Mouse (Mus musculus) hematopoietic stem cell, adult 5-6 weeks (primary cell): Measurements from ENCODE around the gene Kctd15. TPM values are rescaled to one million over a fixed set of nuclear protein-coding genes. Genes with fewer than 3 reads are reported as not detected.

Experiments used
- ATAC-seq, 2 experiments: fragments of 125-278 bp in 1 of 2; replicated peaks in 1 of 2; 2 replicates each; pipeline ENCODE4 v1.8.0; 2016 to 2017; ENCODE audit warnings: inconsistent platforms in 2 of 2, mild to moderate bottlenecking in 2 of 2, moderate number of reproducible peaks in 2 of 2, low read depth in 1 of 2, moderate TSS enrichment in 1 of 2; ENCODE audit not compliant: low FRiP score in 2 of 2, poor library complexity in 2 of 2, severe bottlenecking in 2 of 2, insufficient read depth in 1 of 2, low TSS enrichment in 1 of 2
- total RNA-seq: library from RNA; stranded (forward); fragments of 172-1452, 232-1000 nt; gene quantifications from 2 replicates; pipeline ENCODE4 v1.2.3, GENCODE M21; 2017

Kctd15 gene
- total RNA-seq, 1 experiment from 2014 or later: 1.3 TPM

DNA sequence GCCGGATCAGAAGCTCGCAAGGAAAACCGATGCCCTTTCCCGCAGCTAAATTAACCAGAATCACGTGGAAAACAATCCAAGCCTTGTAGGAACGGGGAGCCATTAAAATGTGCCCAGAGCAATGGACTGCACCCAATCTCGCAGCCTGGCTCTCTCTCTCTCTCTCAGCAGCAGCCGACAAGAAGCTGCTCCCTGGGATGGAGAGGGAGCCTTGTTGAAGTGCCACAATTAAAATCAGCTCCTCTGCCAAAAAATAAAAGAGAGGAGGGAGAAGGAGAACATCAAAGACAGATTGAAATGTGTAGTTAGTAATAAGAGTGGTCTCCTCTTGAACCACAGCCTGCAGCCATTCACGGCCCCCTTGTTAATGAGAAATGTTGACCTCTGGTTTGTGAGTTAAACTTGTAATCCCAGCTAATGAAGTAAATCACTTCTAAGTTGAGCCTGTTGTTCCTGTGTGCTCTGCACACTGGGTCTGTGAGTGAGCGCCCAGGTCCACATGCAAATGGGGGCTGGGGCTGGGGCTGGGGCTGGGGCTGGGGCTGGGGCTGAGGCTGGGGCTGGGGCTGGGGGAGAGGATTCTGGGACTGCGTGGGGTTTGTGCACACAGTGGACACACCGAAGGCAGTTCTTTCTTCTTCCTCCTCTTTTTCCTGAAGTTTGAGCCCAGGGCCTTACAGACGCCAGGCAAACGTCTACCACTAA is 59.8 kb downstream of the Kctd15 start:
- ATAC-seq: no peak

DNA sequence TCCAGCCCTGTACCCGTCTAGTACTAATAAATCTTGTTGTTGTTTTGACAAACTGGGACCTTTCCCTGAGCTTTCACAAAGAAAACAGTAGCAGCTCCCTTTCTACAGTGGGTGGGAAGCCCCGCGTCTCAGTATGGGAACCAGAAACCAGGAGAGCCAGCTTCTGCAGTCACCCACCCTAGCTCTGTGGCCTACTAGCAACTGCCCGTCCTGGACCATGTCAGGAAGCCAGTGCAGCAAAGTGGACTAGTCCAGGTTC is 61.3 kb downstream of the Kctd15 start:
- no peak for ATAC-seq

DNA sequence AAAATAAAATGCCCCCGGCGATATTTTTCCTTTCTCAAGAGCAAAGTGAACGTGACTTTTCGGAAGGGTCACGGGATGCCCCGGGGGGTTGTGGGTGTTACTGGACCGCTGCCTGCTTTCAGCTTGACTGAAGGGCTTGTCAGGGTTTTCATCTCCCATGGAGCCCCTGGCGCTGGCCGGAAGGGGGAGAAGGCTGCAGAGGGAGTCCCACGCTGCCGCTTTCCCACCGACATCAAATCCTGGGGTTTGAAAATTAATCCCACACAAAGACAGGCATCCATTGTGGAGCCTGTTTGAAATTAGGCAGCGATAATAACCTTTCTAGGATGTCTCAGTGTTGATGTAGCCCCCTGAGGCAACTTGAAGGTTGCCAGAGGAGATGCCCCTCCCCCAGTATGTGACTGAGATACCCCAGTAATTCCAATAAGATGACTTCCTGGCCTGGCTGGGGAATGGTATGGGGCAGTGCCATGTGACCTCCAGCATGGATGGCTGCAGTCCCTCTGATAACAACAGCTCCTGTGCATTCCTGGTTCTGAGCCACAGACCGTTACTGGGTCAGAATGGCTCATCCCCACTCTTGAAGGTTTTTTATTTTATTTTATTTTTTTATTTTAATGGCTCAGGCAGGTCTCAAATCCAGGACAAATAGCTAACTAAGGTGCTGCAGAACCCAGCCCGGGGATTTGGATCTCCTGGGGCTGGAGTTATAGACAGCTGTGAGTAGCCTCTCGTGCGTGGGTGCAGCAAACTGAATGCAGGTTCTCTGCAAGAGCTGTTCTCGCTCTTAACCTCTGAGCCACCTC is 61.8 kb downstream of the Kctd15 start:
- no peak for ATAC-seq

DNA sequence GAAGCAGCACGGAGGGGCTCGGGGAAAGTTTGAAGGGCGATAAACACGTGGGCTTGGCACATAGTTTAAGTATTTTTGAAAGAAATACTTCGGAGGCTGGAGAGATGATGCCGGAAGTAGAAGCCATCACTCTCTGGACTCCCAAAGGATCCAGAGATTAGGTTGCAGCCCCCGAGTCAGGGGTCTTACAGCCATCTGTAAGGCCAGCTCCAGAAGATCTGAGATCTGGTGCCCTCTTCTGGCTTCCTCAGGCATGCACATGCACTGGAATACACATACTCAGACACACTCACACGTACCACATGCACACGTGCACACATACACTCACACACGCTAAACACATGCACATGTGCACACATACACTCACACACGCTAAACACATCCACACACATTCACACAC is 65.8 kb downstream of the Kctd15 start:
- no peak for ATAC-seq

Other genes starting within 250 kb of the Kctd15 start
- not detected in 2 replicates for gene Chst8, start 156.0 kb upstream of the Kctd15 start, total RNA-seq